Mouse (Mus musculus) embryonic stem cell, embryonic (primary cell): ENCODE measurements around the gene Mrpl38.

Experiments
- CTCF ChIA-PET, 4 experiments: fragments of 300-600 bp in 2 of 4; fragments of 350-600 bp in 2 of 4; sonication (Branson Sonifier 250); formaldehyde crosslinking; loops; one replicate each; lab custom pipeline; 2022; ENCODE audit warnings: inconsistent platforms in 2 of 4; lab: Charles Lee
- POLR2A ChIA-PET, 4 experiments: fragments of 300-600 bp in 2 of 4; fragments of 350-600 bp in 2 of 4; sonication (Branson Sonifier 250); formaldehyde crosslinking; loops; one replicate each; lab custom pipeline; 2022; ENCODE audit warnings: antibody characterized with exemption in 4 of 4, inconsistent platforms in 1 of 4; lab: Charles Lee

Gene Mrpl38

DNA sequence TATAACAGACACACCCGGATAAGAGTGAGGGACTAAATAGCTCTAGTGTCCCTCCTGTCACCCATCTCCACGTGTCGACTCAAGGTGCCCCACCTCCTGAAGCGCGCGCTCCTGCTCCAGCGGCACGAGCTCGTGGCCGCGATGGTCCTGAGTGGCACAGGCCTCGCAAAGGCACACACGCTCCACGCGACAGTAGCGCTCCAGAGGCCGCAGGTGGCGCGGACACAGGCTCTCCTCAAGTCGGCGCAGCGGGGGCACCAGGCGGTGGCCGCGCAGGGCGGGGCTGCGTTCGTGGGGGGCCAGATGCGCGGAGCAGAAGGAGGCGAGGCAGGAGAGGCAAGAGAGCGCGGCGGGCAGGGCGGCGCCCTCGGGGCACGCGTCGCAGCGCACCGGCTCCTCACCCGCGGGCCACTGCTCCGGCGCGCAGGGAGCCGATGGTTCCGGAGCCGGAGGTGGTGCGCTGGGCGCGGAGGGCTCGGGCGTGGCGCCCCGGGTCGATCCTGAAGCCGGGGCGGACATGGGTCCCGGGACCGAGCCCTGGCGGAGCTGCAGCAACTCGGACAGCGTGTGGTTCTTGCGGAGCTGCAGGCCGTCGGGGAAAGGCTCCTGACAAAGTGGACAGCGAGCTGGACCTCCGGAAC lies 29.1 kb downstream of the Mrpl38 start:
- ChIA-PET CTCF (interaction anchor here (0.6 to 2.1 kb wide), 13 partner anchors 8 to 387 kb away, joined by 3 to 6 read pairs (median 3); partner anchors contain the start of gene Mrpl38 (in 1 of the 4)), POLR2A (interaction anchor here in 2 of 4 experiments (0.5 to 4.2 kb wide), 17 partner anchors 9 to 471 kb away, joined by 3 to 44 read pairs (median 3); partner anchors contain the start of genes Exoc7 (in 1 of the 2), Mrpl38 (in 1 of the 2) and Trim47 (in 1 of the 2))

GRCm38 (mm10) chr11:116108464-116109137 lies 30.1 kb downstream of the Mrpl38 start:
- CTCF ChIA-PET = interaction anchor here in 2 of 4 experiments (0.6 to 2.1 kb wide), 14 partner anchors 9 to 425 kb away, joined by 3 to 6 read pairs (median 3); partner anchors contain the start of genes Mrpl38 (in 1 of the 2), Trim47 (in 1 of the 2) and Trim65 (in 1 of the 2)
- POLR2A ChIA-PET = interaction anchor here in 3 of 4 experiments (0.5 to 4.2 kb wide), 26 partner anchors 8 to 1585 kb away, joined by 3 to 44 read pairs (median 3); partner anchors contain the start of genes Galk1 (in 1 of the 3), Mrpl38 (in 1 of the 3) and Trim47 (in 1 of the 3)

DNA sequence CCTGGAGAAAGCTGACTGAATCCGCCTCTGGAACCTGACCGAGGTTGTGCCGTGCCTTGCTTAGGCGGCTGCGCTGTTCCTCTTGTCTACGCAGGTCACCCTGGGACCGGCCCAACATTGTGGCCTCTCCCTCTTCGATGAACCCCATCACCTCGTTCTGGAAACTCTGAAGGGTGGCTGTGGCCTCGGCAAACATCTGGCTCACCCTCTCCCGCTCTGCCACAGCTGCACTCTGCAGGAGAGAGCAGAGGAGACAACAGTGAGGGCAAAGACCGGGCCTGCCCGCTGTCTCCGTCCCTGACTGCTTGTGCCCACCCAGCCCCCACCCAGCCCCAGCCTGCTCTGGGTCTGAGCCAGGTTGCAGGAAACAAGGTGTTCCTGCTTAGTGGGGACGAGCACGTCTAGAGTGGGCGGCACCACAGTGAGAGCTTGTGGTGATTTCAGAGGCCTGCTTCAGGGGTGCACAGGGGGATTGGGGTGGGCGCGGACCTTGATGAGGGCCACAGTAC lies 30.8 kb downstream of the Mrpl38 start:
- CTCF ChIA-PET = interaction anchor here in 2 of 4 experiments (0.5 to 2.1 kb wide), 11 partner anchors 10 to 426 kb away, joined by 3 to 10 read pairs (median 3); partner anchors contain the start of genes Mrpl38 (in 1 of the 2) and Trim65 (in 1 of the 2)
- POLR2A ChIA-PET = interaction anchor here in 3 of 4 experiments (0.5 to 4.2 kb wide), 25 partner anchors 10 to 516 kb away, joined by 3 to 44 read pairs (median 4); partner anchors contain the start of genes Mrpl38 (in 2 of the 3), Caskin2 (in 1 of the 3), Trim47 (in 1 of the 3) and Unk (in 1 of the 3)

DNA sequence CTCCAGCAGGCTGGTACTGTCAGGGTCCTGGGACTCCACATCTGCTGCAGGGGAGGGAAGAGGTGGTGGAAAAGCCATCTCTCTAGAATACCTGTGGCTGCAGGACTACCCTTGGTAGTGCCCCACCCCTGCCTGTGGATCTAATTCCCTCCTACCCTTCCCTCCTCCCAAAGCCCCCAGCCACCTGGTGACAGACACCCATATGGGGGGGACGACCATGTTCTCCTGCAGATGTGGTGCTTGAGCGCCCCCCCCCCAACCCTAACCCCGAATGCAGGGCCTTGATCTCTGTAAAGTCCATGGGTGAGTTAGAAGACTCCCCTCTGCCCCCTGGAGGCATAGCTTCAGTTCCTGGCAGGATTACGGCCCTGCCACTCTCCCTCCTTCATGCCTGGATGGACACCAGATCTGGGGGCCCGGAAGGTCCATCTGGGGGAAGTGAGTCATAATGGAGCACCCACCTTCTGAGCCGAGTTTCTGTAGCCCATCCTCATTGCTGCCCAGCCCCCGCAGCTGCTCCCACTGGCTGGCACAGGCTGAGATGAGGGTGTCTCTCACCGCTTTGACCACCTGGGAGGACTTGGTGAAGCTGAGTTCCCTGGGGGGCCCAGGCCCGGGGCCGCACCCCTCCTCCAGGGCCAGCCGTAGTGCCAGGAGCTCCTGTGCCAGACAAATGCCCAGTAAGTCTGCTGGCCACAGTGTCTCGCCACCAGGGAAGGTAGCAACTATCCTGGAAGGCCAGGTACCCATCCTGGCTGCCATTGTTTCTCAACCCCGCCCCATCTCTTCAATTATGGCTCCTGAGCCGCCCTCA lies 31.5 kb downstream of the Mrpl38 start:
- CTCF ChIA-PET = interaction anchor here in 2 of 4 experiments (0.5 to 2.1 kb wide), 15 partner anchors 9 to 1279 kb away, joined by 3 to 10 read pairs (median 3); partner anchors contain the start of genes Mrpl38 (in 1 of the 2) and Trim65 (in 1 of the 2)
- POLR2A ChIA-PET = interaction anchor here (0.5 to 4.2 kb wide), 30 partner anchors 8 to 517 kb away, joined by 3 to 44 read pairs (median 4); partner anchors contain the start of genes Mrpl38 (in 2 of the 4), Caskin2 (in 1 of the 4), Unc13d (in 1 of the 4) and Unk (in 1 of the 4)

GRCm38 (mm10) chr11:116106154-116106962 lies 32.3 kb downstream of the Mrpl38 start:
- CTCF ChIA-PET = interaction anchor here in 3 of 4 experiments (0.6 to 2.1 kb wide), 12 partner anchors 9 to 1280 kb away, joined by 3 to 10 read pairs (median 3); partner anchors contain the start of gene Mrpl38 (in 1 of the 3)

DNA sequence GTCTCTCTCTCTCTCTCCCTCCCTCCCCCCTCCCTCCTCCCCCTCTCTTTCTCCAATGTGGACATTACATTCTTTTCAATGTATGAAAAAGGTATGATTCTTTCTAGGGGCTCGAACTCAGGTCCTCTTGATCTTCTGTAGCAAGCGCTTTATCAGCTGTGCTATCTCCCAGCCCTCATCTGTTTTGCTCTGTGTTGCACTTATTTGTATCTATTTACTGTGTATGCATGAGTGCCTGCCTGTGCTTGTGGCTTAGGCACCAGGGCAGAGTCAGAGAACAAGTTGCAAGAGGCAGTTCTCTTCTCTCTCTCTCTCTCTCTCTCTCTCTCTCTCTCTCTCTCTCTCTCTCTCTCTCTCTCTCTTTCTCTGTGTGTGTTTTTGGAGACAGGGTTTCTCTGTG lies 33.6 kb downstream of the Mrpl38 start:
- ChIA-PET POLR2A (interaction anchor here in 3 of 4 experiments (0.7 to 4.5 kb wide), 7 partner anchors 11 to 1916 kb away, joined by 3 to 41 read pairs (median 4); no protein-coding TSS in a partner anchor), CTCF (interaction anchor here in 3 of 4 experiments (0.6 to 1.4 kb wide), 7 partner anchors 10 to 396 kb away, joined by 3 to 7 read pairs (median 4); no protein-coding TSS in a partner anchor)

More at GRCm38 (mm10) chr11:116106154-116106962, 32.3 kb downstream of the Mrpl38 start:
- POLR2A ChIA-PET = interaction anchor here in 3 of 4 experiments (0.6 to 4.2 kb wide), 23 partner anchors 8 to 226 kb away, joined by 3 to 44 read pairs (median 4); partner anchors contain the start of genes Mrpl38 (in 2 of the 3), Unk (in 1 of the 3) and Wbp2 (in 1 of the 3)

DNA sequence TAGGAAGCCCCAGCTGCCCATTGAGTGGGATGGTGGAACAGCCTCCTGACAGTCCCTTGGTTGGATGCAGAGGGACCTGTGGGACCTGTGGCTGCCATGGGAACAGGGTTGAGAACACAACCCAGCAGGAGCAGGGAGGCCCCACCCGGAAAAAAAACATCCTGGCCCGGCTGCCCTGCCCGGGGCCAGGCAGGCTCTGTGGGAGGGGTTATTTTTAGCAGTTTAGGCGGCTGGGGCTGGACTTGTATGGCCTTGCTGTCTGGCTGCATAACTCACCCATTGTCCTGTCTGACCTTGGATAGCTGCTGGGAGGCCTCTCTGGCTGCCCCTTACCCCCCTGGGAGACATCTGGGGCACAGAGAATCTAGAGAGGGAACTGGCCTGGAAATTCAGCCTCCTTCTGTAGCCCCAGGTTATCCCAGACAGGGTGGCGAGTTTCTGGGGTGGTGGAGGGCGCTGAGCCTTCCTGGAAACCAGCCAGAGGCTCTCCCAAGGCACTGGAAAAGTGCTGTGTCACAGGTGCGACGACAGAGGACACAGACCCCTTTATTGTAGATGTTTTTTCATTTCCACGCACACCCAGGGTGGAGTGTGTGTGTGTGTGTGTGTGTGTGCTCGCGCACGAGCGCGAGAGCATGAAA lies 34.5 kb downstream of the Mrpl38 start:
- ChIA-PET POLR2A (interaction anchor here in 3 of 4 experiments (0.6 to 4.5 kb wide), 32 partner anchors 7 to 1916 kb away, joined by 3 to 41 read pairs (median 3); partner anchors contain the start of genes Wbp2 (in 2 of the 3), Caskin2 (in 1 of the 3), Mrpl38 (in 1 of the 3) and Smim6 (in 1 of the 3)), CTCF (interaction anchor here (0.5 to 1.4 kb wide), 9 partner anchors 13 to 386 kb away, joined by 3 to 5 read pairs (median 4); partner anchors contain the start of gene Mrpl38 (in 1 of the 4))

DNA sequence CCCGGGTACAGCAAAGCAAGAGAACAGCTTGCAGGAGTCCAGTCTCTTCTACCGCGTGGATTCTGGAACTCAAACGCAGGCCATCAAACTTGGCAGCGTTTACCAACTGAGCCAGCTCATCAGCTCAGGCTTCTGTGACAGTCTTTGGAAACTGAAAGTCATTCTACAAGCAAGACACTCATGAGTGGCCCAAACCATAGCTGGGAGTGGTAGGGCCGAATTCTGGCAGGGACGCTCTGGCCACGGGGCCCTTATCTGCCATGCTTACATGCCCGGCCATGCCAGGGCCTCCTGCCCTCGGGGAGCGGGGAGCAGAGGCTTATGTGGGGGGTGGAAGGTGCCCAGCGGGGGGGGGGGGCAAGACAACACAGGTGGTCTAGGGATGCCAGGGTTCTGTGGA lies 35.1 kb downstream of the Mrpl38 start:
- ChIA-PET CTCF (interaction anchor here in 3 of 4 experiments (0.5 to 1.4 kb wide), 4 partner anchors 14 to 1210 kb away, joined by 3 to 5 read pairs (median 4); partner anchors contain the start of gene Mrpl38 (in 1 of the 3)), POLR2A (interaction anchor here in 3 of 4 experiments (0.6 to 4.5 kb wide), 25 partner anchors 8 to 1870 kb away, joined by 3 to 41 read pairs (median 3); partner anchors contain the start of genes Wbp2 (in 2 of the 3), Caskin2 (in 1 of the 3), Mrpl38 (in 1 of the 3) and Trim47 (in 1 of the 3))

DNA sequence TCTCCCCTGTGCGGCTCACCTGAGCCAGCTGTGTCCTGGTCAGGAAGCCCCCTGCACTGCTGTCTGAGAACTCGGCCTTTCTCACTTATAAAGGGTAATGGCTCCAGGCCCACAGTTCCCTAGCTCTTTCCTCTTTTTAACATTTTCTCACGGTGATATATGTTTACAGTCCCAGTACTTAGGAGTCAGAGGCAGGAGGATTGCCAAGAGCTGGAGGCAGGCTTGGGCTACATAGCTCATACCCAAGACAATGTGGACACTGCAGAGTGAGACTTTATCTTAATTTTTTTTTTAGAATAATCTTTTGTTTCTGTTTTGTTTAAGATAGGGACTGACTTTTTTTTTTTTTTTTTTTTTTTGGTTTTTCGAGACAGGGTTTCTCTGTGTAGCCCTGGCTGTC lies 36.2 kb downstream of the Mrpl38 start:
- CTCF ChIA-PET = interaction anchor here (0.5 to 1.9 kb wide), 11 partner anchors 9 to 398 kb away, joined by 3 to 6 read pairs (median 4); partner anchors contain the start of gene Mrpl38 (in 2 of the 4)
- POLR2A ChIA-PET = interaction anchor here (0.5 to 4.5 kb wide), 40 partner anchors 9 to 312 kb away, joined by 3 to 41 read pairs (median 4); partner anchors contain the start of genes Mrpl38 (in 3 of the 4), Recql5 (in 1 of the 4), Sap30bp (in 1 of the 4) and Unc13d (in 1 of the 4)

GRCm38 (mm10) chr11:116101931-116102381 lies 36.7 kb downstream of the Mrpl38 start:
- ChIA-PET POLR2A (interaction anchor here (0.6 to 4.5 kb wide), 40 partner anchors 8 to 313 kb away, joined by 3 to 41 read pairs (median 4); partner anchors contain the start of genes Mrpl38 (in 3 of the 4), Recql5 (in 1 of the 4), Sap30bp (in 1 of the 4) and Smim5 (in 1 of the 4)), CTCF (interaction anchor here (0.5 to 1.9 kb wide), 13 partner anchors 9 to 399 kb away, joined by 3 to 6 read pairs (median 3); partner anchors contain the start of gene Mrpl38 (in 2 of the 4))

- CTCF ChIA-PET = interaction anchor here in 2 of 4 experiments (0.6 to 1.0 kb wide), 3 partner anchors 12 to 57 kb away, joined by 3 read pairs; no protein-coding TSS in a partner anchor
Observed at GRCm38 (mm10) chr11:116100839-116101238, 37.8 kb downstream of the Mrpl38 start.

GRCm38 (mm10) chr11:116100385-116100784 lies 38.3 kb downstream of the Mrpl38 start:
- ChIA-PET CTCF (interaction anchor here in 1 of 4 experiments (1.0 to 1.1 kb wide), 2 partner anchors 9 to 12 kb away, joined by 3 to 5 read pairs; no protein-coding TSS in a partner anchor), POLR2A (interaction anchor here in 2 of 4 experiments (0.6 to 3.4 kb wide), 5 partner anchors 9 to 473 kb away, joined by 3 to 19 read pairs (median 3); partner anchors contain the start of gene Mrpl38 (in 1 of the 2))

More at GRCm38 (mm10) chr11:116100839-116101238, 37.8 kb downstream of the Mrpl38 start:
- POLR2A ChIA-PET = interaction anchor here in 2 of 4 experiments (0.7 to 2.1 kb wide), 7 partner anchors 8 to 201 kb away, joined by 3 to 5 read pairs (median 3); partner anchors contain the start of genes Mrpl38 (in 1 of the 2), Smim5 (in 1 of the 2) and Wbp2 (in 1 of the 2)

DNA sequence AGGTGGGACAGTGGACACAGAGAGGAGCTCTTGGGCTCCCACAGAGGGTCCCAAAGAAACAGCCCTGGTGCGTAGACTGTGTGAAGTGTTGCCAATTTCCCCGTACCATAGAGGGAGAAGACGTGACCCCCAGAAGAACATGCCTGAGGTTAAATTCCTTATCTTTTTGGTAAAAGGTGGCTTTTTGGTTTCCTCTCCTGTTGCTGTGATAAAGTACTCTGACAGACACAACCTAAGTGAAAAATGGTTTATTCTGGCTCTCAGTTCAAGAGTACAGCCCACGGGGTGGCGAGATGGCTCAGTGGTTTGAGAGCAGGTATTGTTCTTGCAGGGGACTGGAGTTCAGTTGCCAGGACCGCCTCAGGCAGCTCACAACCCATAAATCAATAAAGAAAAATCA lies 39.2 kb downstream of the Mrpl38 start:
- POLR2A ChIA-PET = interaction anchor here in 3 of 4 experiments (0.6 to 3.4 kb wide), 14 partner anchors 8 to 333 kb away, joined by 3 to 19 read pairs (median 4); partner anchors contain the start of gene Mrpl38 (in 1 of the 3)
- CTCF ChIA-PET = interaction anchor here in 1 of 4 experiments (0.6 to 1.1 kb wide), 3 partner anchors 10 to 229 kb away, joined by 3 to 5 read pairs (median 3); no protein-coding TSS in a partner anchor
